ENCODE assay signal across 9 mouse cellular contexts in genomic region chrX:12133178-12133835, GRCm38 (mm10). TPM values are rescaled to one million over a fixed set of nuclear protein-coding genes. Genes with fewer than 3 reads are reported as not detected.
DNase-seq lines count a peak whose midpoint lies in the region; ATAC-seq and TF ChIP-seq lines count a peak whose summit lies in the region.
"Had no signal": no experiment of that assay in that cellular context is flagged by ENCODE, and none has a peak within 500 bp of the region (broad histone marks: within the 10 kb centered on the region; RNA-seq: fewer than 3 reads in every experiment).

No protein-coding gene starts in this region.

- no peak for TF ChIP-seq POLR2A in cerebellum, adult 2 months (IDR thresholded peaks at IDR 0.05; ENCODE audit: borderline replicate concordance, insufficient read depth, low read length)

- no peaks in the 10 kb centered on the region for H3K9me3 ChIP-seq in kidney, embryonic 15.5 days (replicated peaks)
- H3K9me3 ChIP-seq in stomach, embryonic 15.5 days = no peaks in the 10 kb centered on the region

- TF ChIP-seq CTCF in cerebellum, adult 2 months (IDR thresholded peaks at IDR 0.05; ENCODE audit: borderline replicate concordance, insufficient read depth, low read depth, low read length) = no peak

- 10% methylated on average over 39 of the region's 49 CpGs for whole genome bisulfite sequencing in cerebellum, adult 2 months
- 2% methylated on average over 40 of the region's 49 CpGs for WGBS in kidney, embryonic 15.5 days
- 2% methylated on average over 46 of the region's 49 CpGs for WGBS in stomach, embryonic 15.5 days

- peak overlapping the region; percentile 2 for H3K4me3 ChIP-seq in cerebellum, adult 2 months (replicated peaks; ENCODE audit: insufficient read depth, low read depth, low read length)
- peak overlapping the region; percentile 36 for H3K4me3 ChIP-seq in kidney, embryonic 15.5 days (replicated peaks)
- H3K4me3 ChIP-seq in stomach, embryonic 15.5 days (replicated peaks) = peak overlapping the region; percentile 21

- peak; percentile 66 for ATAC-seq in kidney, embryonic 15.5 days (replicated peaks; ENCODE audit: low FRiP score)
- ATAC-seq in stomach, embryonic 15.5 days (ENCODE audit: insufficient read depth, low FRiP score, low read depth) = peak; percentile 61

- 0 out of 2 replicates have a peak overlapping the region, but pooled peaks have one; percentile 7 for H3K9ac ChIP-seq in kidney, embryonic 15.5 days
- no peak overlapping the region for H3K9ac ChIP-seq in stomach, embryonic 15.5 days

- peak in 1 of 2 experiments; percentile 35 for DNase-seq in cerebellum, adult 2 months
- DNase-seq in cerebellum, adult 9-11 months = no peak
- peak; percentile 72 for DNase-seq in adrenal gland, postnatal 14 days
- DNase-seq in gastrocnemius, postnatal 36 days = peak; percentile 56 to 62
- peak; percentile 73 for DNase-seq in lung, postnatal 36 days
- no peak for DNase-seq in right cerebral cortex, postnatal 4 days

- no peak overlapping the region for H3K27ac ChIP-seq in cerebellum, adult 2 months (ENCODE audit: insufficient read depth, low read length)
- H3K27ac ChIP-seq in kidney, embryonic 15.5 days = peak overlapping the region; percentile 82
- peak overlapping the region; percentile 63 for H3K27ac ChIP-seq in stomach, embryonic 15.5 days
- H3K27ac ChIP-seq: macrophage had no signal

- H3K4me1 ChIP-seq in cerebellum, adult 2 months (ENCODE audit: control insufficient read depth, insufficient read depth, low read length) = peaks cover 4% of the 10 kb centered on the region; the same call in 1 of the 2 replicates
- H3K4me1 ChIP-seq in kidney, embryonic 15.5 days = peaks cover 79% of the 10 kb centered on the region
- peaks cover 16% of the 10 kb centered on the region for H3K4me1 ChIP-seq in stomach, embryonic 15.5 days

- no peaks in the 10 kb centered on the region for H3K36me3 ChIP-seq in kidney, embryonic 15.5 days
- no peaks in the 10 kb centered on the region for H3K36me3 ChIP-seq in stomach, embryonic 15.5 days

- intact Hi-C loops in gastrocnemius, postnatal 36 days (cut with DNase I) = loop anchor here (5.0 to 10.0 kb wide), 2 partner anchors 46 to 499 kb away; no protein-coding TSS in a partner anchor

- no peaks in the 10 kb centered on the region for H3K27me3 ChIP-seq in cerebellum, adult 2 months (ENCODE audit: control insufficient read depth, insufficient read depth, low read length)
- H3K27me3 ChIP-seq in kidney, embryonic 15.5 days = peaks cover 94% of the 10 kb centered on the region
- peaks cover 53% of the 10 kb centered on the region for H3K27me3 ChIP-seq in stomach, embryonic 15.5 days (replicated peaks)

- peak overlapping the region; percentile 74 for H3K4me2 ChIP-seq in kidney, embryonic 15.5 days
- peak overlapping the region; percentile 79 for H3K4me2 ChIP-seq in stomach, embryonic 15.5 days

RNA-seq across cellular contexts. Expression of gene Bcor, which starts 26.8 kb away (rescaled TPM):
- 12.2 and 12.9 TPM in 2 replicates for polyA plus RNA-seq in cerebellum, adult 2 months (2012; rRNA removed)
- 18.6 and 25.5 TPM in 2 replicates for total RNA-seq in adrenal gland, postnatal 14 days (2021)
- total RNA-seq in gastrocnemius, postnatal 36 days (2021) = 10 to 100 TPM; 10.4 to 14.4 TPM
- 18.8 and 19.3 TPM in 2 replicates for polyA plus RNA-seq in kidney, embryonic 15.5 days (2015; fragmentation: Nextera tagmentation; extraction: Ambion mirVana)
- 13.1 and 14.0 TPM in 2 replicates for polyA plus RNA-seq in stomach, embryonic 15.5 days (2015; fragmentation: Nextera tagmentation; extraction: Ambion mirVana)

Comparison
In these comparisons a context has a peak if more than half of its experiments do, and no peak if none do; other contexts are left out.
1. DNase-seq: peak in adrenal gland, postnatal 14 days (single experiment), gastrocnemius, postnatal 36 days (2 of 2) and lung, postnatal 36 days (single experiment); none in cerebellum, adult 9-11 months (single experiment) and right cerebral cortex, postnatal 4 days (single experiment).
2. Peak in every context shown above with its lines, with median percentiles within 50 percentile points of each other: H3K4me3 ChIP-seq.